Mouse (Mus musculus) bone marrow, adult 2 months (tissue): Measurements from ENCODE around the gene Ldhc.

Experiments
- CTCF ChIP-seq: fragments of 200-500 bp; IDR thresholded peaks from 2 replicates; pipeline ENCODE4 v1.5.1; 2011; ENCODE audit warnings: low read length, control low read depth; ENCODE audit not compliant: control insufficient read depth, insufficient read depth
- POLR2A ChIP-seq: fragments of 200-500 bp; IDR thresholded peaks from 2 replicates; pipeline ENCODE4 v1.6.1; 2011; ENCODE audit warnings: low read depth, mild to moderate bottlenecking, control low read depth, low read length, borderline replicate concordance; ENCODE audit not compliant: control insufficient read depth

- TF ChIP-seq CTCF (no peak), POLR2A (no peak)
Measured at GRCm38 (mm10) chr7:46895511-46895910, 34.5 kb downstream of the Ldhc start.
